Mouse (Mus musculus) midbrain, embryonic 11.5 days (tissue): ENCODE measurements at regions not wholly inside any gene's neighbourhood (a gene's known extent, or its start where the extent isn't known, plus 50 kb on each side); places are given as distances from the start of the nearest gene placed in this dataset.
A peak's percentile ranks its signal among the peaks of the same experiment; 100 is the strongest.
"Not testable (repeated sequence)": the region's sequence is repeated elsewhere in the genome, so short reads cannot be mapped to it uniquely, and the experiment has no call there.

Source experiments
- ATAC-seq: fragments of 200-750 bp; cut with Nextera tagmentation; 2 replicates; pipeline ENCODE4 v1.8.0; 2017; ENCODE audit warnings: moderate TSS enrichment, moderate library complexity; ENCODE audit not compliant: low FRiP score
- DNase-seq: peaks from one replicate; pipeline ENCODE4 v3.0.0; 2015; ENCODE audit warnings: low spot score; ENCODE audit errors: missing footprints
- H3K27ac ChIP-seq: fragments of 300-500 bp; sonication (generic); 2 replicates; pipeline ENCODE4 v1.5.1; 2014; ENCODE audit warnings: low read depth, low read length
- H3K27me3 ChIP-seq: fragments of 300-500 bp; sonication (generic); 2 replicates; pipeline ENCODE4 v1.6.1; 2014; ENCODE audit warnings: mild to moderate bottlenecking, low read length, moderate library complexity, mixed read lengths; ENCODE audit not compliant: control insufficient read depth, insufficient read depth
- H3K36me3 ChIP-seq: fragments of 300-500 bp; sonication (generic); 2 replicates; pipeline ENCODE4 v1.6.1; 2014; ENCODE audit warnings: mild to moderate bottlenecking, low read length, moderate library complexity, mixed read lengths; ENCODE audit not compliant: control insufficient read depth, insufficient read depth
- H3K4me1 ChIP-seq: fragments of 300-500 bp; sonication (generic); 2 replicates; pipeline ENCODE4 v1.6.1; 2014; ENCODE audit warnings: low read length; ENCODE audit not compliant: control insufficient read depth, insufficient read depth
- H3K4me2 ChIP-seq: fragments of 300-500 bp; sonication (generic); 2 replicates; pipeline ENCODE4 v1.6.1; 2014; ENCODE audit warnings: mild to moderate bottlenecking, moderate library complexity
- H3K4me3 ChIP-seq: fragments of 300-500 bp; sonication (generic); 2 replicates; pipeline ENCODE4 v1.5.1; 2014; ENCODE audit warnings: low read depth, low read length
- H3K9ac ChIP-seq: fragments of 300-500 bp; sonication (generic); 2 replicates; pipeline ENCODE4 v1.6.1; 2014; ENCODE audit warnings: low read length
- H3K9me3 ChIP-seq: fragments of 300-500 bp; sonication (generic); 2 replicates; pipeline ENCODE4 v1.6.1; 2016; ENCODE audit warnings: low read length; ENCODE audit not compliant: control insufficient read depth
- WGBS: fragments of 180-500 bp; shearing (Covaris S2); extraction: QIAGEN DNeasy Blood & Tissue Kit; methylation state at CpG from one replicate; pipeline ENCODE4 v1.1.7; 2014; 5-methylcytosine and 5-hydroxymethylcytosine counted together

GRCm38 (mm10) chr12:77860769-77861557 is 333.1 kb upstream of the Gm6657 start:
- Histone ChIP-seq H3K27me3 (no peaks in the 10 kb centered on the region), H3K4me2 (no peak overlapping the region), H3K9me3 (no peaks in the 10 kb centered on the region), H3K27ac (no peak overlapping the region), H3K9ac (no peak overlapping the region), H3K4me3 (no peak overlapping the region), H3K36me3 (no peaks in the 10 kb centered on the region), H3K4me1 (no peaks in the 10 kb centered on the region)
- ATAC-seq (no peak), DNase-seq (no peak)
- 86% methylated on average over 13 of the region's 13 CpGs for WGBS

- no peak overlapping the region for H3K27ac ChIP-seq
- no peak for ATAC-seq
- no peaks in the 10 kb centered on the region for H3K36me3 ChIP-seq
- H3K4me1 ChIP-seq: no peaks in the 10 kb centered on the region
- peak; percentile 45 for DNase-seq
- no peaks in the 10 kb centered on the region for H3K27me3 ChIP-seq
- no peaks in the 10 kb centered on the region for H3K9me3 ChIP-seq
- no peak overlapping the region for H3K4me3 ChIP-seq
- H3K9ac ChIP-seq: no peak overlapping the region
- H3K4me2 ChIP-seq: no peak overlapping the region
- WGBS: 82% methylated on average over 4 of the region's 4 CpGs
Observed at GRCm38 (mm10) chr12:77867947-77868495, 326.0 kb upstream of the Gm6657 start.

GRCm38 (mm10) chr12:77869296-77869695 is 324.7 kb upstream of the Gm6657 start:
- Histone ChIP-seq H3K4me1 (no peaks in the 10 kb centered on the region), H3K27me3 (no peaks in the 10 kb centered on the region), H3K27ac (no peak overlapping the region), H3K36me3 (no peaks in the 10 kb centered on the region), H3K9me3 (no peaks in the 10 kb centered on the region), H3K9ac (no peak overlapping the region), H3K4me2 (no peak overlapping the region), H3K4me3 (no peak overlapping the region)
- 88% methylated on average over 3 of the region's 3 CpGs for WGBS
- DNase-seq: peak; percentile 23
- no peak for ATAC-seq

GRCm38 (mm10) chr12:77887335-77887734 is 306.7 kb upstream of the Gm6657 start:
- WGBS: 91% methylated on average over 2 of the region's 2 CpGs
- Histone ChIP-seq H3K4me3 (no peak overlapping the region), H3K9ac (no peak overlapping the region), H3K9me3 (no peaks in the 10 kb centered on the region), H3K36me3 (no peaks in the 10 kb centered on the region), H3K4me1 (no peaks in the 10 kb centered on the region), H3K4me2 (no peak overlapping the region), H3K27me3 (no peaks in the 10 kb centered on the region), H3K27ac (no peak overlapping the region)
- peak; percentile 21 for DNase-seq
- no peak for ATAC-seq

GRCm38 (mm10) chr12:77891452-77891851 is 302.6 kb upstream of the Gm6657 start:
- 91% methylated on average over 6 of the region's 6 CpGs for WGBS
- Histone ChIP-seq H3K4me3 (no peak overlapping the region), H3K4me2 (no peak overlapping the region), H3K36me3 (no peaks in the 10 kb centered on the region), H3K9ac (no peak overlapping the region), H3K4me1 (no peaks in the 10 kb centered on the region), H3K27ac (no peak overlapping the region), H3K27me3 (no peaks in the 10 kb centered on the region), H3K9me3 (no peaks in the 10 kb centered on the region)
- no peak for DNase-seq
- ATAC-seq: no peak

GRCm38 (mm10) chr12:77894238-77894637 is 299.8 kb upstream of the Gm6657 start:
- Histone ChIP-seq H3K9me3 (no peaks in the 10 kb centered on the region), H3K27me3 (no peaks in the 10 kb centered on the region), H3K9ac (no peak overlapping the region), H3K36me3 (no peaks in the 10 kb centered on the region), H3K4me2 (no peak overlapping the region), H3K4me3 (no peak overlapping the region), H3K27ac (no peak overlapping the region), H3K4me1 (no peaks in the 10 kb centered on the region)
- DNase-seq (no peak), ATAC-seq (no peak)

- no peak for DNase-seq
- H3K4me2 ChIP-seq: no peak overlapping the region
- H3K9me3 ChIP-seq: no peaks in the 10 kb centered on the region
- WGBS: 78% methylated on average over 2 of the region's 2 CpGs
- H3K4me1 ChIP-seq: no peaks in the 10 kb centered on the region
- no peak overlapping the region for H3K9ac ChIP-seq
- no peak for ATAC-seq
- H3K27me3 ChIP-seq: no peaks in the 10 kb centered on the region
- H3K4me3 ChIP-seq: no peak overlapping the region
- H3K36me3 ChIP-seq: no peaks in the 10 kb centered on the region
- H3K27ac ChIP-seq: no peak overlapping the region
Observed at GRCm38 (mm10) chr12:77895508-77895907, 298.5 kb upstream of the Gm6657 start.

GRCm38 (mm10) chr12:77898974-77899373 is 295.1 kb upstream of the Gm6657 start:
- H3K4me2 ChIP-seq, H3K9ac ChIP-seq, H3K36me3 ChIP-seq, H3K27me3 ChIP-seq, H3K4me1 ChIP-seq, H3K9me3 ChIP-seq, H3K27ac ChIP-seq, ATAC-seq, H3K4me3 ChIP-seq: not testable (repeated sequence)
- WGBS: 85% methylated on average over 2 of the region's 2 CpGs
- peak; percentile 21 for DNase-seq

- H3K9me3 ChIP-seq: no peaks in the 10 kb centered on the region
- no peak overlapping the region for H3K27ac ChIP-seq
- no peaks in the 10 kb centered on the region for H3K36me3 ChIP-seq
- peaks cover 6% of the 10 kb centered on the region; the same call in 1 of the 2 replicates for H3K27me3 ChIP-seq
- peaks cover 2% of the 10 kb centered on the region; the same call in 1 of the 2 replicates for H3K4me1 ChIP-seq
- H3K9ac ChIP-seq: no peak overlapping the region
- ATAC-seq (peak; percentile 74), DNase-seq (peak; percentile 84)
- 23% methylated on average over 1 of the region's 1 CpGs for WGBS
- no peak overlapping the region for H3K4me2 ChIP-seq
- H3K4me3 ChIP-seq: no peak overlapping the region
Observed at GRCm38 (mm10) chr12:77901254-77901653, 292.8 kb upstream of the Gm6657 start.
